Mouse (Mus musculus) frontal cortex, adult 2 months (tissue): ENCODE data around the gene Map1a. TPM values are rescaled to one million over a fixed set of nuclear protein-coding genes. Genes with fewer than 3 reads are reported as not detected.

Experiments
- DNase-seq, 2 experiments: peaks; one replicate each; pipeline ENCODE4 v3.0.0; 2022; ENCODE audit warnings: low spot score in 1 of 2; ENCODE audit errors: extremely low spot score in 1 of 2
- polyA plus RNA-seq: library from polyadenylated mRNA; depleted of rRNA; stranded (reverse); fragments of >200 nt; gene quantifications from 2 replicates; pipeline ENCODE4 v1.2.3, GENCODE M21; 2012; rRNA removed

The Map1a gene
- polyA plus RNA-seq, 1 experiment = 218 TPM

DNA sequence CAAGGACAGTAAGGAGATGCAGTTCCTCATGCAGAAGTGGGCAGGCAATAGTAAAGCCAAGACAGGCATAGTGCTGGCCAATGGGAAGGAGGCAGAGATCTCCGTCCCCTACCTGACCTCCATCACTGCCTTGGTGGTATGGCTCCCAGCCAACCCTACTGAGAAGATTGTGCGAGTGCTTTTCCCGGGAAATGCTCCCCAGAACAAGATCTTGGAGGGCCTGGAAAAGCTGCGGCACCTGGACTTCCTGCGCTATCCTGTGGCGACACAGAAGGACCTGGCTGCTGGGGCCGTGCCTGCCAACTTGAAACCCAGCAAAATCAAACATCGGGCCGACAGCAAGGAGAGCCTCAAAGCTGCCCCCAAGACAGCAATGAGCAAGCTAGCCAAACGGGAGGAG lies 10.6 kb downstream of the Map1a start:
- peak in 1 of 2 experiments; percentile 5 for DNase-seq

DNA sequence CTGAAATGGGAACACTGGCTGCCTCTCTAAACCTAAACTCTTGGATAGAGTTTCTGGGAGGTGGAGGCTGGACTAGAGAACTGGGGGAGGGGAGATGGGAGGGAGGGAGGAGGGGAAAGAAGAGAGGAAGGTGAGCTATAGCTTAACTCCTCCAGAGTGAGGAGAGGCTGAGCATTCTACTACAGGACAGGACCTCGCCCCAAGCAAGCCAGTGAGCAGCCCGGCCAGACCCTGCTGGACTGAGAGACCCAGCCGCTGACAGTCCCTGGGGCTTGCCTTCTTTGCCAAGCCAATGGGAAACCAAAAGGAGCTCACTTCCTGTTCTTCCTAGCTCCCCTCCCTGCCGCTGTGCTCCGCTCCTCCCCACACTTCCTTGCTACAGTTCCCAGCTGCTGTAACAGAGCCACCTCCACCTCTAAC lies 19.6 kb downstream of the Map1a start:
- DNase-seq = no peak

DNA sequence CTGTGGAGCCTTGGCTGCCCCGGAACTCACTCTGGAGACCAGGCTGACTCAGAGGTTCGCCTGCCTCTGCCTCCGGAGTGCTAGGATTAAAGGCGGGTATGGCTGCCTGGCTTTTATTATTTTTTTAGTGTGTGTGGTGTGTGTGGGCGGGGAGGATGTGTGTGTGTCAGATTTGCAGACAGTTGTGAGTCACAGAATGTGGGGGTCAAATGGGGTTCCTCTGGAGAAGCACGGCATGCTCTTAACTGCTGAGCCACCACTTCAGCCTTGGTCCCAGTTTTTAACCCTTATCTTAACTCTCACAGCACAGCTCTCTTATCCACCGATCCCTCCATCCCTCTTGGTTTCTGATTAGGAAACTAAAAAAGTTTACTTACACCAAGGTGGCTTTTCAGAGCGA lies 26.9 kb downstream of the Map1a start:
- DNase-seq = no peak

DNA sequence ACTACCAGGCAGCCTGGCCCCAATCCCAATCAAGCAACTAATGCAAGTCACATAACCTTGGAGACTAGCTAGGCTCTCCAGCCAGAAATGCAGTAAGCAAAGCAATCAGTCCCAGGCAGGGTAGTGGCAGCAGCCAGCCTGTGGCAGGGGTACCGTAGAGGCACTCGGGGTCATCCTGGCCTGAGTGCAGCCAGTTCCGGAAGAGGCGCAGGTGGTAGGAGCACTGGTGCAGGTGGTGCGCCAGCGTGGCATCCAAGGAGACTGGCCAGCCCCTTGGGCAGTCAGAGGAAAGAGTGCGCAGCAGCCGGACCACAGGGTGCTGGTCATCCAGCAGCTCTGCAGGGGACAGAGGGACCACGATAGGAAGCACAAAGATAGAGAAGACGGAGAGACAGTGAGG lies 33.6 kb downstream of the Map1a start:
- DNase-seq = no peak

DNA sequence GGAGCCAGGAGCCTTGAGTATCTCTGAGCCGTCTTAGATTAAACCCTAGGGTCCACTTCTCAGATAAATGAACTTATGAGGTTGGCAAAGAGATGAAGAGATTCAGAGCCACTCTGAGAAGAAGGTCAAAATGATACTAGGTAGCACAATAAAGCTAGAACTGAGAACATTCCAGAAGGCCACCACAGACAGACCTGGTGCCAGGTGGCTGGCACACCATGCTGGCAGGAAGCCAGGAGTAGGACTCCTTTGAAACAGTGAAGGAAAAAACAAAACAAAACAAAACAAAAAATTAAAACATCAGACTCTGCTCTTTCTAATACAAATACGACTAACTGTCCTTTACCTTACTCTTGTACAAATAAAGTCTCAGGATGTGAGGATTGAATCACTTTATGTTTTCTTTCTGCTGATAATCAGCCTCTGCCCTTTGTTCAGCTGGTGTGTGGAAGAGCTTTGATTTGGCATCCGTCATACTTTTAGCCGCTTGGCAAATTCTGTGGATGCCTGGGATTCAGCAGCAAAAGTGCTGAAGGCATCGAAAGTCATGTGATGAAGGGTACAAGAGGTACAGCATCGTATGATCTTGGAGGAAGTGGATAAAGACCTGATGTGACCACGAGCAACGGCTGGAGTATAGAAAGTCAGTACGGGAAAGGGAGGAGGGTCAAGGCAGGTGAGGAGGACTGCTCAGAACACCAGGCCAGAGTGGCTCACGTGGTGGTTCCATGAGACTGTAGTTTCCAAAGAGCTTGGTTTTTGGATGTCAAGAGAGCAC lies 34.5 kb downstream of the Map1a start:
- no peak for DNase-seq

DNA sequence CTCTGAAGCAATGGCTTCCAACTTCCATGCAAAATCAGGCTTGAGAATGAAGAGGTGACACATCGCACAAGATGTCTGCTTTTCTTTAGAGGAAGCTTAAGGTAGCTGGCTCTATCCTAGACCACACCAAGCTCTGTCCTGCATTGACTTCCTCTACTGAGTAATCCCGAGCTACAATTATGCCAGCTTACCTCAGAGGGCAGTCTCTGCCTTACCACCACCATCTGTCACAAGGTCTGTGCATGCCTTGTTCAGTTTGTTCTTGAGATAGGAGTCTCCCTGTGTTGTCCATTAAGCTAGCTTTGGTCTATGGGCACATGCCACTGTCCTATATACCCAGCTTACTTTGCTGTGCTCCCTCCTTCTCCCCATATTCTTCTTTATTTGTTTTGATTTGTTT lies 40.1 kb downstream of the Map1a start:
- no peak for DNase-seq

DNA sequence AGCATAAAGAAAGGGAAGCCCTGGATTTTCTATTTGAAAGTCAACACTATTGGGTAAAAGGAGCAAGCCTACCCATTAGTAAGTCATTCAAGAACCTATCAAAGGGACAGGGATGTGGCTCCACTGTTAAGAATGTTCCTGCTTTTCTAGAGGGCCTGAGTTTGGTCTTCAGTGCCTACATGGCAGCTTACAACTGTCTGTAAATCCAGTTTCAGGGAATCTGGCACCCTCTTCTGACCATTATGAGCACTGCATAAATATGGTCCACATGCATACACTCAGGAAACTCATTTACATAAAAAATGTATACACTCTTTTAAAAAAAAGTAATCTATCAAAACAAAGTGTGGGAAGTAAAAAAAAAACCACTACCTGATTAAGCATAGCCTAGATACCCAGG lies 49.7 kb downstream of the Map1a start:
- no peak for DNase-seq

DNA sequence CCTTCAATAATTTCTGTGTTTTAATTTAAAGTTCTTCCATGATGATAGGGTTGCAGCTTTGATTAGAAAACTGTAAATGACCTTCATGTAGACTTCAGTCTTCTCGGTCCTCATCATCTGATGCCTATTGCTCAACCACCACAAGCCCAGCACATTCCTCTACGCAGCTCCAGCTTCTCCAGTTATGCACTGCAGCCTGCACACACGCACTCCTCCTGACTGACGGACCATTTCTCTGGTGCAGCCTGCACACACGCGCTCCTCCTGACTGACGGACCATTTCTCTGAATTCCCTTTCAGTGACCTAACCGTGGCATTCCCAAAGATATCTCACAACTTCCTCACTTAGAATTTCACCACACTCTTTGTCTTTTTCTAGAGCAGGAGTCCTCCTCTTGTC lies 63.8 kb downstream of the Map1a start:
- DNase-seq = no peak

DNA sequence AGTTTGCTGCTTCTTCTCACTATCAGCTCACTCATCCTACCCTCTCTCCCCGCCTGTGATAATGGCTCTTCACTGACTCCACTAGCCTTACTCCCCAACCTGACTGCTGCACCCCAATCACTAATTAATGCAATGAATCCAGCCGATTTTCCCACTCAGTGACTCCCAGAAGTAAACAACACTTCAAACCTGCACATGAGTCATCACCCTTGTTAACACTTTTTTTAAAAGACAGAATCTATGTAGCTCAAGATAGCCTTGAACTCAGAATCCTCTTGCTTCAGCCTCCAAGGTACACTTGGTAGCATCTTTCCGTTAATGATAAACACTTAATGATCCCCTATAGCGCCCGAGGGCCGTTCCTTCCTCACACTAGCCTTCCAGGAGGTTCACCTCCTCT lies 65.0 kb downstream of the Map1a start:
- DNase-seq = peak in 1 of 2 experiments; percentile 31

DNA sequence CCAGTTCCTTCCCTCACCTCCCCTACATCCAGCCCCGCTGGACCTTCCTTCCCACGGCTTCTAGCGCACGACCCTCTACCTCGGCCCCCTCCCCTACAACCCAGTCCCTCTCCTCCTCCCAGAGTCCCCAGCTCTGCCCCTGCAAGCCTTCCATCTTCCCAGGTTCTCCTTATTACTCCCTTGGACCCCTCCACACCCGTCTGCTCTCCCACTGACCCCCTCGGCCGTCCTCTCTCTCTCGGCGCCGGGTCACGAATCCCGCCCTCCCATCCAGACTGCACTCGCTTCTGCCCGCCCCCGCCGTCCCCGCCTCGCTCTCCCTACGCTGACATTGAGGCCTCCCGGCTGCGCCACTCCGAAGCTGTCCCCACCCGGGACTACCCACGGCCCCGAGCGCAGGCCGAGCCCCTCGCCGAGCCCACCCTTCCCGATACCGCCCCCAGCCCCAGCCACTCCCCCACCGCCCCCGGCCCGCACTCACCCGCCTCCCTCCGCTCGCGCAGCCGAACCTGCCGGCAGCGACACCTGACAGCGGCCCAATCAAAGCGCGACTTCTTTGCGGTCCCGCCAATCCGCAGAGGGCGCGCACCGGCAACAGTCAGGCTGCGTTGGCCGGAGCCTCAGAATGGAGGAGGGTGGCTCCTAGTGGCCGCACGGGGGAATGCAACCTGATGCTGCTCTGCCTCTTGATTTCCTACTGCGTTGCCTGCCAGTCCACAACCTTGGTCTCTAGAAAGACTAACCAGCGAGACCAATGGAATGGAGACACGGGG lies 65.6 kb downstream of the Map1a start, which contains the start of gene Ppip5k1:
Ppip5k1 (minus strand) TSS at position 577 of the 773 bp plus-strand sequence.
- peak; percentile 96 to 99 for DNase-seq

DNA sequence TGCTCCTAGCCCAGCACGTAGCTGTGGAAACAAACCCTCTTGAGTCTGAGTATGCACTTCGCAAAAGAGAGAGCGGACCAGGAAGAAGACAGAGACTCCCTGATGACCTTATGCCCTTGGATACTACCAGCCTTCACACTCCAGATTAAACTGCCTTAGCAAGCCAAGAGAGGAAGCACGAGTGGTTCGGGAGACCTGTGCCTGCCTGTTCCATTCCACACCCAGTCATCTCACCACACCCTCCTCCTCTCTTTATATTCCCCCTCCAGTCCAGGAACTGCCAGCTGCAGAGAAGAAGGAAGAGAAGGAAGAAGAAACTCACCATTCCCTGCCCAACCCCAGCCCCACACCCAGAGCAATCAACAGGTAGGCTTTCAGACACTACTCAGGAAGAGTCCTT lies 68.1 kb downstream of the Map1a start, which contains the start of gene Ckmt1:
Ckmt1 (plus strand) TSS at position 221 of the 400 bp plus-strand sequence.
- no peak for DNase-seq

DNA sequence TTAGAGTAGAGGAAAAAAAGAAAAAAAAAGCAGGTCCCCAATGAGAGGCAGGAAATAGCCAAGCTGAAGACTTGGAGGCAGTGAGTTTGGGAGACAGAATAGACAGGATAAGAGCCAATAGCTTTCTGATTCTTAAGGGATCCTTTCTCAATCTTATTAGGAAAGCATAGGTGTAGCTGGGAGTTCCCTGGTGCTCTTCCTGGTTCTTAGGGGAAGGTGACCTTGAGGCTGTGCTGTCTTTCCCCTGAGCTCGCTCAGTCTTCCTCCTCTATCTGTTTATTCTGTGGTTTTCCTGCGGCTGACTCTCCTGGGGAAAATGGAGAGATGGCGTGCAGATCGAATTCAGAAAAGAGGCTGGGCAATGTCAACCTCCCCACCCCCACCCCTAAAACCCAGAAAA lies 68.6 kb downstream of the Map1a start:
- no peak for DNase-seq

DNA sequence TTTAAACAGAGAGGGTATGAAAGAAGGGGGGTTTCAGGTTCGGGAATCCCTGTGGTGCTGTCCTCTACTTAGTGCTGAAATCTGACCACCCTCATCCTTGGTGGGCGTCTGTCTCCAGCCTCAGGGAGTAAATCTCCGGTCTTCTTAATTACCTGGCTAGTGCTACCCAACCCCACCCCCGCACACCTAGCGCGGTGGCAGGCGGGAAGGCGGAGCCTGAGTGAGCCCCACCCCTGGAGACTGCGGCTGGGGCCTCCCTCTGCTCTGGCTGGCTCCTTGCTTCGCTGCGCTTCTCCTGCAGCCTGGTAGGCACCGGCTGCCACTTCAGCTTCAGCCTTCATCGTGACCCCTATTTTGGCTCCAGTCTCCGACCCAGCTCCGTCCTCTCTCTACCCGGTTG lies 69.0 kb downstream of the Map1a start:
- peak; percentile 79 to 92 for DNase-seq

DNA sequence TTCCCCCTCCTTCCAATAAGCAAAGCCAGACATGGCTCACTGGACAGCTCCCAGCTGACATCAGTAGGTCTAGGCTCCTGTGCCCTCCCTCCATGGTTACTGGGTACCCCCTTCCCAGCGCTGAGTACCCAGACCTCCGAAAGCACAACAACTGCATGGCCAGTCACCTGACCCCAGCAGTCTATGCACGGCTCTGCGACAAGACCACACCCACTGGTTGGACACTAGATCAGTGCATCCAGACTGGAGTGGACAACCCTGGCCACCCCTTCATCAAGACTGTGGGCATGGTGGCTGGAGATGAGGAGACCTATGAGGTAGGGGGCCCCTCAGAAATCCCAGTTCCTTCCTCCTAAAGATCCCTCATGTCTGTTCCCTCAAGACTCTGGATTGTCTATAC lies 70.1 kb downstream of the Map1a start:
- no peak for DNase-seq

Other genes with a start within 250 kb of the Map1a start
- gene Tgm5, start 203.8 kb upstream of the Map1a start, polyA plus RNA-seq = 0.04 TPM in 2 replicates
- gene Tgm7, start 179.8 kb upstream of the Map1a start, polyA plus RNA-seq = 0.69 and 0.78 TPM in 2 replicates
- 21.2 and 22.5 TPM in 2 replicates for gene Adal, start 149.2 kb upstream of the Map1a start, polyA plus RNA-seq
- 5.1 and 6.1 TPM in 2 replicates for gene Lcmt2, start 148.9 kb upstream of the Map1a start, polyA plus RNA-seq
- gene Tubgcp4, start 118.9 kb upstream of the Map1a start, polyA plus RNA-seq = 32.1 and 34.7 TPM in 2 replicates
- 3.8 and 4.0 TPM in 2 replicates for gene Zscan29, start 118.5 kb upstream of the Map1a start, polyA plus RNA-seq
- 77.5 and 90.7 TPM in 2 replicates for gene Trp53bp1, start 18.2 kb upstream of the Map1a start, polyA plus RNA-seq
- 96.5 and 104 TPM in 2 replicates for gene Ppip5k1, start 65.8 kb downstream of the Map1a start, polyA plus RNA-seq
- gene Ckmt1, start 68.1 kb downstream of the Map1a start, polyA plus RNA-seq = 224 and 248 TPM in 2 replicates
- 0.78 and 0.88 TPM in 2 replicates for gene Strc, start 97.6 kb downstream of the Map1a start, polyA plus RNA-seq
- 102 TPM in 2 replicates for gene Pdia3, start 124.2 kb downstream of the Map1a start, polyA plus RNA-seq
- gene Catsper2, start 124.2 kb downstream of the Map1a start, polyA plus RNA-seq = 8.4 and 8.6 TPM in 2 replicates
- 0.60 and 1.3 TPM in 2 replicates for gene Ell3, start 154.7 kb downstream of the Map1a start, polyA plus RNA-seq
- gene Serf2, start 159.6 kb downstream of the Map1a start, polyA plus RNA-seq = 357 and 519 TPM in 2 replicates
- gene Hypk, start 163.7 kb downstream of the Map1a start, polyA plus RNA-seq = 35.6 and 35.9 TPM in 2 replicates
- gene Serinc4, start 167.2 kb downstream of the Map1a start, polyA plus RNA-seq = 0.55 and 1.4 TPM in 2 replicates
- 36.0 and 38.5 TPM in 2 replicates for gene Mfap1b, start 184.5 kb downstream of the Map1a start, polyA plus RNA-seq
- gene Mfap1a, start 217.1 kb downstream of the Map1a start, polyA plus RNA-seq = 19.4 and 19.9 TPM in 2 replicates
- gene Wdr76, start 217.1 kb downstream of the Map1a start, polyA plus RNA-seq = 3.5 and 4.2 TPM in 2 replicates